Mouse (Mus musculus): ENCODE results near the gene Pcdh15.
A peak's percentile ranks its signal among the peaks of the same experiment; 100 is the strongest.

Pcdh15 gene

GRCm38 (mm10) chr10:73821657-73822583 lies 722.8 kb downstream of the Pcdh15 start:
- no peak for DNase-seq (ENCODE audit: low read depth)

GRCm38 (mm10) chr10:73823214-73823613 lies 724.1 kb downstream of the Pcdh15 start:
- DNase-seq (ENCODE audit: low read depth): no peak

- DNase-seq (ENCODE audit: low read depth): no peak
These were observed 727.2 kb downstream of the Pcdh15 start for GRCm38 (mm10) chr10:73826354-73826753.

GRCm38 (mm10) chr10:73828781-73829180 lies 729.6 kb downstream of the Pcdh15 start:
- DNase-seq (ENCODE audit: low read depth): no peak

GRCm38 (mm10) chr10:73844998-73845397 lies 745.9 kb downstream of the Pcdh15 start:
- DNase-seq (ENCODE audit: low read depth): no peak

- DNase-seq (ENCODE audit: low read depth): no peak
These were observed 763.0 kb downstream of the Pcdh15 start for GRCm38 (mm10) chr10:73862181-73862580.

GRCm38 (mm10) chr10:73878055-73878728 lies 779.0 kb downstream of the Pcdh15 start:
- DNase-seq (ENCODE audit: low read depth): no peak

GRCm38 (mm10) chr10:73878729-73879067 lies 779.6 kb downstream of the Pcdh15 start:
- DNase-seq (ENCODE audit: low read depth): no peak

- no peak for DNase-seq (ENCODE audit: low read depth)
These were observed 788.6 kb downstream of the Pcdh15 start for GRCm38 (mm10) chr10:73887771-73888170.

GRCm38 (mm10) chr10:73892251-73892650 lies 793.1 kb downstream of the Pcdh15 start:
- no peak for DNase-seq (ENCODE audit: low read depth)

- no peak for DNase-seq (ENCODE audit: low read depth)
These were observed 797.0 kb downstream of the Pcdh15 start for GRCm38 (mm10) chr10:73896086-73896607.

GRCm38 (mm10) chr10:73899165-73899564 lies 800.0 kb downstream of the Pcdh15 start:
- DNase-seq (ENCODE audit: low read depth): no peak

- no peak for DNase-seq (ENCODE audit: low read depth)
These were observed 808.5 kb downstream of the Pcdh15 start for GRCm38 (mm10) chr10:73907626-73908025.

- no peak for DNase-seq (ENCODE audit: low read depth)
These were observed 809.4 kb downstream of the Pcdh15 start for GRCm38 (mm10) chr10:73908568-73908967.

GRCm38 (mm10) chr10:73915170-73915569 lies 816.0 kb downstream of the Pcdh15 start:
- DNase-seq (ENCODE audit: low read depth): no peak

- peak; percentile 2 for DNase-seq (ENCODE audit: low read depth)
These were observed 822.4 kb downstream of the Pcdh15 start for GRCm38 (mm10) chr10:73921579-73921978.

- no peak for DNase-seq (ENCODE audit: low read depth)
These were observed 829.5 kb downstream of the Pcdh15 start for GRCm38 (mm10) chr10:73928672-73929071.

GRCm38 (mm10) chr10:73929718-73930117 lies 830.6 kb downstream of the Pcdh15 start:
- DNase-seq (ENCODE audit: low read depth): no peak

GRCm38 (mm10) chr10:73931185-73931584 lies 832.0 kb downstream of the Pcdh15 start:
- no peak for DNase-seq (ENCODE audit: low read depth)

- no peak for DNase-seq (ENCODE audit: low read depth)
These were observed 833.0 kb downstream of the Pcdh15 start for GRCm38 (mm10) chr10:73931996-73932679.

- no peak for DNase-seq (ENCODE audit: low read depth)
These were observed 837.0 kb downstream of the Pcdh15 start for GRCm38 (mm10) chr10:73936121-73936520.

GRCm38 (mm10) chr10:73938989-73939388 lies 839.8 kb downstream of the Pcdh15 start:
- DNase-seq (ENCODE audit: low read depth): no peak
